Mouse (Mus musculus) retina, postnatal 7 days (tissue): ENCODE measurements around the gene Ptpn14.

Experiments used
- DNase-seq: peaks from one replicate; pipeline ENCODE4 v3.0.0-alpha.2; 2012; ENCODE audit warnings: low read depth, low spot score

Ptpn14 gene

DNA sequence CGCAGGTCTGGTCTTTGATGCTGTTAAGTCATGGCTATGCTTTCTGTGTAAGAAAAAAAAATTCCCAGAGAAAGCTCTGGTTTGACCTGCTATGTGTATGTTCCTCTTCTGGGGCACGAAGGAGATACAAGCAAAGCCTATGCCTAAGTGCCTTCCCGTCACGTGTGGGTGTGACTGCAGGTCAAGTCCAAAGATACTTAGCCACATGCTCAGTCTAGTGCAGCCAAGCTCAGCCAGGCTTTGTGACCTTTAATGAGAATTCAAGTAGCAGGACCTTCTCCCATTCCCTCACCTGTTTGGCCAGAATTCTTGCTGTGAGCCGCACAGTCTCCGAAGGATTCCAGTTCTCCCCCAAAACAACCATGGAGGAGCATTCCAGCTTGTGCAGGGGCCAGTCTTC is 171.5 kb downstream of the Ptpn14 start:
- DNase-seq: no peak

DNA sequence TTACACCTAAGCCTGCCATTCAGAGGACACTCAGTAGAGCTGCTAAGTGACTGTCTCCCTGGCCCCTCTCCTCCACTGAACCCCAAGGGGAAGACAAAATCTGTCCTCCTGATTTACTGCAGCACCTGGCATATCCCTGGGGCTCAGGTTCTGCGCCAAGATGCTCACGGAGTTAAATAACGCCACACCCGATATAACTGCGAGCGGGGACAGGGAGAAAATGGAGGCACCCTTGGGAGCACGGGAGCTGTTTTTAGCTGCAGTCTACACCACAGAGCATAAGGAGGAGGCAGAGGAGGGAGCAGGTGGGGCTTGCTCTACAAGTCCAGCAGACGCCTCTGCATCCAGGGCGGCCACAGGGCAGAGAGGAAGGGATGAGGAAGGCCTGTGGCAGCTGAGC is 174.3 kb downstream of the Ptpn14 start:
- DNase-seq: no peak

DNA sequence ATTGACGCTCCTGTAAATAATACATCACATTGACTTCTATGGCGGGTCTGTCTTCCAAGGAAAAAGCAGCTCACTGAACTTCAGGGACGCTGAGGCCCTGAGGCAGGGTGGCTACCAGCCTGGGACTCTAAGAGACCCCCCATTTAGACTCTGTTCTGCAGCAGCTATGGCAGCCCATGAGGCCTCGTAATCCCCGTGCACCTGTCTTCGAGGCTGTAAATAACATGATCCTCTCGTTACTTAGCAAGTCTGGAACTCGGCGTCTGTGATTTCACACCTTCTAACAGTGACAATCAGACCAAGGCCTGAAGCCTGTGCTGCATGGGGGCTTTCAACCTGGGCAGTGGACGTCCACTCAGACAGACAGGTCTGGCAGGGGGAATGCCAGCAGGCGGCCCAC is 175.1 kb downstream of the Ptpn14 start:
- DNase-seq: no peak

DNA sequence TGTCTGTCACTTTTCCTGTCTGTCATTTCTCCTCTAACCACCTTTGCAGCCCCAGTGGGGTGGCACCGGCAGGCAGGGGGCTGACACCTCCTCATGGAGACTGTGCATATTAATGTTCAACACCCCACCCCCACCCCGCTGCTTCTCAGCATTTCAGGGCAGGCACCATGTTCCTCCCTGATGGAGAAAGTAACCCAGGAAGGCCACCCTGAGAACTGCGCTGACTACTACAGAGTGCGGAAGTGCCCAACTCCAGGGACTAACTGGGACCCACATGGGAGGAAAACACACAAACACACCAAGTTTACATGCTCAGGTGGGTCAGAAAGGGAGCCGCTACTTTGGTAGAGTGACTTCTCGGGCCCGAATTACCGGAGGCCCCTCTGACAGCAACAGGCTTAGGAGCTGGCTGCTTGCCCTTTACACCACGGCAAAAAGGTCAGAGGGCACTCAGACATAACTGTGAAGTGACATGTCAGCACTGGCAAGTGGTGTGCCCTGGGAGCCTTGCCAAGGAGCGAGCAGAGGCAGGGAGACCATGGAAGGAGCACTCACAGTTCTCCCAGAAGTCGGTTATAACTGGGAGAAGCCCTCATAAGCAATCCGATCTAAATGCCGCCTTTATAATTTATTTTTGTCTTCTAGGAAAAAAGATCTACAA is 182.7 kb downstream of the Ptpn14 start:
- no peak for DNase-seq

DNA sequence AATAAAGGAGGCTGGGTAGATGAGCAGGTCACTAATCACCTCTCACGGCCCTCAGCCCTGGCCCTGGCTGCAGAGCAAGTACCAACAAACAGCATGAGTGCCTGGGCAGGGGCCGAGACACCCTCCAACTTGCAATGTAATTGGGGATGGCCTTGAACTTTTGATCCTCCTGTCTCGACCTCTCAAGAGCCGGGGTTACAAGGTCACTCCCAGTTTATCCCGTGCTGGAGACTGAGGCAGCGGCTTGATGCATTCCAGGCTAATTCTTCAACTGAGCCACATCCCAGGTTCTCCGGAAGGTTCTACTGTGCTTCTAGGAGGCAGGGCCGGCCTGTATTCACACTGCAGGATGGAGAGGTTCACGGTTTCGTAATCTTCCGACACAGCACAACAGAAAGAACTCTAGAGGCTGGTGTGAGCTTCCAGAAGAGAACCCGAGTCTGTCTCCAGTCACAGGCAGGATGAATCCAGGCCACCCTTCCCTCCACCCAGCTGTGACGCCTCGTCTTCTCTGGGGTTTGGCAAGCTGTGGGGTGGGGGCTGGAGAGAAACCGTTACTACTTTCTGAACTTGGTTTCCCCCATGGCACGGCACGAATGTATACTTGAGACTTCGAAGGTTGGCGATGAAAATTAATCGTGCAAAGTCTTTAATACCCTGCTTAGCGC is 185.2 kb downstream of the Ptpn14 start:
- DNase-seq: no peak

DNA sequence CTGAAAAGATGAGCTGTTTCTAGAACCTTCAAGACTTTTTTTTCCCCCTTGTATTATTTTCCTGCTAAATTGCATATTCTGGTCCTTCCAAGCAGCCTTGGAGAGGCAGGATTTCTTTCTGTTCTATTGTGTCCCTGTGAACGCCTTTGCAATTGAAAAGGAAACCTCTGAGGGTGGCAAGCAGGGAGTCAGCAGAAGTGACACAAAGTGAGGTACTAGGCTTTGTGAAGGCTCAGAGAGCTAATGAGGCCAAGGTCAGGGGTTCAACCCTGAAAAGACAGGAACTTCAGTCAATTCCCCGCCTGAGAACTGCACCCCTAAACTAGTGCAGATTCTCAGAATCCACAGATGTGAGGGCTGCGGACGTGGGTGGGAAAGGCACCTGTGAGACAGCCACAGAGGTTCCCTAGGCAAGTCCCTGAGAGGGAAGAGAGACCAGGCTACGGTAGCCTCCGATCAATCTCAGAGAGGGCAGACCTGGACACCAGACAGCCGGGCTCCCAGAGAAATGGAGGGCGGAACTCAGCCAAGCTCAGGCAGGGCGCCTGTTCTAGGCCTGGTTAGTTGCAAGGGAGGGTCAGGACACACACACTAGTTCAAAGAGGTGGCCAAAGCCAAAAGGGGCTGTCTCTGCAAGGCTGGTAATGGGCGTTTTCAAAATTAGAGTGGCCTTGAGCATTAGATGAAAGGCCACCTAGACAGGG is 188.5 kb downstream of the Ptpn14 start:
- no peak for DNase-seq

DNA sequence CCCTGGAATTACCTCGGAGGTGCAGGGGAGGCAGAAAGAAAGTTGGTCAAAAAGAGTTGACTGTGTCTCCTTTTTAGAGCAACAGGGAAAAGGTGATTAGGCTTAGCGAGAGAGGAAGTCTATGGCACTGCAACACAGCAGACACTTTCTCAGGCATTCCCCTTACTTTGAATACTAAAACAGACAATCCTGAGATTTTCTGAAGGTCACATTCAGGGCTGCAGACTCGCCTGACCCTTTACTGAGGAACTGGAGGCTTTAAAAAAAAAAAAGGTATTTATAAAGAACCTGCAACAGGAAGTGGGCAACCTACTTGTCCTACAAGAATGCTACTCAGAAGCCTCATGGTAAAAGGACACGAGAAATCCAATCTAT is 189.0 kb downstream of the Ptpn14 start:
- DNase-seq: no peak

DNA sequence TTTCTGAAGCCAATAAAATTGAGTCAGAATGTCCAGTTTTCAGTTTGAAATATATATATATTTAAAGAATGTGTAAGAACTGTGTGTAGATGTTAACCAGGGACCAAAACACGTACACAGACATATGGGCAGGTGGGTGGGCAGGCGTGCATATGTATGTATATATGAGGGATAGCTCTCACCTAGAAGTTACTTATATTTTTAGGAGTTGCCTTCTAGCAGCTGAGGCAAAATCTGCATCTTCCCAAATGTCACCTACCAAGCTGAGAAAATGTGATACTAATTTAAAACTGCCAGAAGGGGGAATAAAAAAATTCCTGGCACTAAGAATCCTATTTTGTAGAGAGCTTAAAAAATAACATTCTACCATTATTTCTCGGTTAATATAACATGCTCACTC is 191.7 kb downstream of the Ptpn14 start:
- no peak for DNase-seq

DNA sequence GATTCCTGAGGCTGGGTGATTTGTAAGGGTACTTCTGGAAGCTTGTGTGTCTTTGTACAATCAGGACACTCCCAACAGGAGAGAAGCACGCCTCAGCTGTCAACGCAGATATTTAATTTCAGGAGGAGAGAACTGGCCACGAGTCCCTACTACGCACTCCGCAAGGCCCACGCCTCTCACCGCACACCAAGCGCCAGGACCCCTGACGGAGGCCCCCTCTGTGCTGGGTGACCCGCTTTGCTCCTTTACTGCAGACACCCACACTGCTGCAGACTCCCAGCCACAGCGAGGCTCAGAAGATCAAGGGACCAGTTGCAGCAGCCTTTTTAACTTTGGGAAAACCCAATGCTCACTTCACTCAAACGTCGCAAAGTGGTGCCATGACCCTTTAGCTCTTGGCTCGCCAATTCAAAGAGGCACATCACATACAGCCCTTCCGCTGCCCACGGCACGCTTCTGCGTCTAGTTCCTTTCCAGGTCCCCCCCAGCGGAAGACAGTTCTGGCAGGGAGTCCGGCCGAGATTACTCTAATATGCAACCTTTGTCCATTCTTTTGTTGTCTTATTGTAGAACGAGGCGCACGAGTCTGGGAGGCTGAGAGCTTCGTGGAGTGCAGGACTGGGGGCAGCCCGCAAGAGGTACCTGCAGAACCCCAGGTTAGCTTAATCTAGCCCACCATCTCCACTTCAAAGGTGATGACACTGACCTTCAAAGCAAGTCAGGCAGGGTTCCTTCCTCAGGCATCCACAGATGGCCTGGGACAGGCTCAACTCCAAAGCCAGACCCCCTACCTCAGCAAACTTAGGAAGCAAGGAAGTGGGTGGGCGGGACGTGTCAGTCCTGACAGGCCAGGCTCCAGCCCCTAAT is 192.9 kb downstream of the Ptpn14 start:
- no peak for DNase-seq

DNA sequence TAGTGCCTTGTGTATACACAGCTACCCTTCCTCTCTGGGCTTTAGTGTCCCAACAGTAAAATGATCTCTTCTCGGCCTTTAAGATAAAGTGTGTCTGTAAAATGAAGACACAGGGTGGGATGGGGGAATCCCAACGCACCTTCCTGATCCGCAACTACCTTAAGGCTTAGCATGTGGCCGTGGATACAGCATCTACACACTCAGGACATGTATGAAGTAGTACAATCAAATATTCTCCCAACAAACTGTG is 193.4 kb downstream of the Ptpn14 start:
- no peak for DNase-seq

DNA sequence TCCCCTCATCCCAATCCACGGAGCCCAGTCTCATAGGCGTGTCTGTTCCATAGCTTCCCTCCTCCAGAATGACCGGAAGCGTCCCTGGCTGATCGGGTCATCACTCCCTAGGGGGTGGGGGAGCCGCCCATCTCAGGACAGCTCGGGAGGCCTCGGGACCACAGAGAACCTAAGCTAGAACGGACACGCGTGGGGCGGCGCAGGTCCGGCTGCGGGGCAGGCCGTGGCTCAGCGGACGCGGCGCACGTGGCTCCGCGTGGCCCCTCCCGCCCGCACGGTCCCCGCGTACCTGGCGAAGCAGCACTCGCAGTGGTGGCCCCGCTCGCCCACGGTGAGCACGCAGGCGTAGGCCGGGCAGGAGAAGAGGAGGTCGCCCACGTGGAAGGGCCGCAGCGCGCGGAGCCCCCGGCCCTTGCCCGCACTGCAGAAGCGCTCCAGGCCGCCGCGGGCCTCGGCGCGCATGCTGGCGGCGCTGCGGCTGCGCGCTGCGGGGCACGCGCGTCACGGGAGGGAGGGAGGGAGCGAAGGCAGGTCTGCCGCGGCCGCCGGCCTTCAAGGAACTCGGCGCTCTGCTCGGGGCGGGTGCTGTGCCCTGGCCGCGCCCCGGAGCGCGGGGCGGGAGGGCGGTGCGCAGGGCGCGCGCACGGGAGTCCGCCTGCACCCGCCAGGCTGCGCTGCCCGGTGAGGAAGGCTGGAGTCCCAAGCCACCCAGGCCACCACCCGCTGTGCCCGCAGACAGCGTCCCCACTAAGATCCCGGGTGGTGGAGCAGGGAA is 193.9 kb downstream of the Ptpn14 start, which contains the start of gene Smyd2:
Gene Smyd2, minus strand, starts transcription at position 546 of the 775 bp plus-strand sequence.
- DNase-seq: peak; percentile 69

DNA sequence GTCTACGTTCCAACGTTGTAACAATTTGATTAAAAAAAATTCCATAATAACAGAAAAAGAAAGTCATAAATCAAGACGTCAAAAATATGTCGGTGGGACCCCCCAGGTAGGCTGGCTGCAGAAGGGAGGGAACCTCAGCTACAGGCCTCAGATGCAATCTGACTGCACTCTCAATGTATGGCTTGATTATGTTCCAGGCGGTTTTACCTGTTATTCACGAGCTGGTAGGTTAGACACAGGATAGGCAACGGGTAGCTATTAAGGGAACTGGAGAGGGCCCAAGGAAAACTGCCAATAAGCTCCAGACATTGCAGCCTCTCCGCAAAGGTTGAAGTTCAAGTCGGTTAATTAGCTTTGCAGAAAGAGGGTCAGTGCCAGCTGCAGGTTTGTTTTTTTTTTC is 194.7 kb downstream of the Ptpn14 start:
- no peak for DNase-seq

DNA sequence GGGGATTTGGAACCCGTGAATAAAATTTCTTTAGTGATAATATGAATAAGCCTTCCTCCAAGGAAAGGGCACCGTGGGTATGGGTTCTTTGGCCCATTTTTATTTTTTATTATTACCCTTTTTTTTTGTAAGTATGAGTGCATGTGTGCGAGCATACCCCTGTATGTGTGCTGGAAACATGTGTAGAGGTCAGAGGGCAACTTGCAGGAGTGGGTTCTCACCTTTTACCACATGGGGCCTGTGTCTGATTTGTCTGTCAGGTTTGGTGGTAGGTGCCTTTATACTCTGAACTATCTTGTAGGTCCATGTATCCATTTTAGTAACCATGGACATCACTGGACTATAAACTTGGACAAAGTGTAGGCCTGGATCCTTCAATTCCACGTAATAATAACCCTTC is 195.1 kb downstream of the Ptpn14 start:
- DNase-seq: no peak

DNA sequence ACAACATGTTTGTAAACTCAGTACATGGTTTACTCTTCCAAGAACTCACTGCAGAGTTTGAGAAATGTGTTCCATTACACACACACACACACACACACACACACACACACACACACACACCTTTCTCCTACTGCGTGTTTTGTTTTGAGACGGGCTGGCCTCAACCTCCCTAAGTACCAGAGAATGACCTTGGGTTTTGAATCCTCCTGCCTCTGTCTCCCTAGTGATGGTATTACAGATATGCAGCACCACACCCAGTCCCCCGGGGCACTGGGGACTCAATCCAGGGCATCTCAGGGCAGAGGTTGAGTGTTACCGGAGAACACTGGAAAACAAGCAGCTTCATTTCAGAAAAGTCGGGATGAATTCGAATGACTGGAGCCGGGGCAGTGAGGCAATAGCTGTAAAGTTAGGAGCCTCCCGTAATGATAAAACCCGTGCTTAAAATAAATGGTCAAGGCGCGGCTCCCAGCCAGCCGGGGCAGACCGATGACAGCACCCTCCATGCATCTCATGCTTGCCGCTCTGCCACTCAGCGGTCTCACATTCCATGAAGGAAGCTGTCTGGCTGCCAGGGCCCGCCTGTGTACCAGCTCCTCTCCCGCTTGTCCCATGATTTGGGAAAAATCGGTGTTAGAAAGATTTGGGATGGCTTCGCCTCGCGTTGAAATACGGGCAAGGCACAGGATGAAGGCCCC is 196.0 kb downstream of the Ptpn14 start:
- DNase-seq: no peak

DNA sequence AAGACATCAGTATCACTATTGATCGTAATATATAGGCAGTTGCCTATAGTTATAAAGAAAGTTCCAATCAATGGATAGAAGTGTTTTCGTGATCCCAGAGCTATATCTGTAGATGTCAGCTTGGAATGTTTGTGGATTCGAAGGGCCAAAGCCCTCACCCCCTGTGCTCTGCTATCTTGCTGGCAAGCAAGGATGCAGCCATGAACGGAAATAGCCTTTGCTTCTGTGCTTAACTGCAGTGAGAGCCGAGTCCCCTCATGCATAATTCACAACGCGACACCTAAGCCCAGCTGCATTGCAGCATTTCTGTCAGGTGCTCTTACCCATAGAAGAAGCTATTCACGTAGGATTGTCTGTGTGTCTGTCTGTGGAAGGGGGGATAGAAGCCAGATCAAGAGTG is 198.2 kb downstream of the Ptpn14 start:
- no peak for DNase-seq
